Mouse (Mus musculus) cerebellum, adult 18-20 months (tissue): Measurements from ENCODE around the gene Pif1.

Source experiments
- DNase-seq, 2 experiments: peaks; one replicate each; pipeline ENCODE4 v3.0.0; 2021

The Pif1 gene

DNA sequence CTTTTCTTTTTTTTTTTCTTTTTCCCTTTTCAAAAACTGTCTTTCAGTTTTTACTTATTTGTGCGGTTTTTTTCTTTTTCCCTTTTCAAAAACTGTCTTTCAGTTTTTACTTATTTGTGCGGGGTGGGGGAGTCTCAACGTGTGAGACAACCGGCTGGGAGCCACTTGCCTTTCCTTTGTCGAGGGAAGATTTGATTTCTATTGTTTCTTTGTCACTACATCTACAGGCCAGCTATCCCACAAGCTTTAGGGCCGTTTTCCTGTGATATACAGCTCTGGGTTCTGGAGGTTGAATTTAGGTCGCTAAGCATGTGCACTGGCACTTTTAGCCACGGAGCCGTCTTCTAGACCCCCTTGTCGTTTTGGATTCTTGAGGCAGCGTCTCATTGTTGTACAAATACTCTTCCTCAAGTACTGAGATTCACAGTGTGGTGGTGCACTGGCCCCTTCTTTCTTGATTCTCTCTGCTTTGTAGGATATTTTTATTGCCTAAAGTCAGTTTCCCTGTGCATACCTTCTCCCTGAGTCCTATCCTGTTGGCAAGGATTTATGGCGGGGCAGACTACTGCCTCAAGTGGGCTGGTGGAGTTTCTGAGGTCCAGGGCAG lies 54.6 kb downstream of the Pif1 start:
- DNase-seq: no peak

DNA sequence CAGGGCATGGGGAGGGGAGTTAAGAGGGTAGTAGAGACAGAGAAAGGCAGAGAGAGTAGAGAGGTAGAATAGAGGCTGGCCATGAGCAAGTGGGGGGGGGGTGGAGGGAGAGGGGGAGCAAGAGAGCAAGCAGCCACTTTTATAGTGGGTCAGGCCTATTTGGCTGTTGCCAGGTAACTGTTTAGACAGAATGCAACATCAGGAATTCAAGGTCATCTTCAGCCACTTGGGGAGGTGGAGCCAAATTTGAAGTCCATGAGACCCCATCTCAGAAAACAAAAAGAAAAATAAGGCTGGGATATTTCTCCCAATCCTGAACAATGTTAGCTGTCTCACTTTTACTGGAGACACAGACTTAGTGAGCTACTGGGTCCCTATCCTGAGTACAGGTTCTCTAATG lies 55.6 kb downstream of the Pif1 start:
- DNase-seq: no peak

DNA sequence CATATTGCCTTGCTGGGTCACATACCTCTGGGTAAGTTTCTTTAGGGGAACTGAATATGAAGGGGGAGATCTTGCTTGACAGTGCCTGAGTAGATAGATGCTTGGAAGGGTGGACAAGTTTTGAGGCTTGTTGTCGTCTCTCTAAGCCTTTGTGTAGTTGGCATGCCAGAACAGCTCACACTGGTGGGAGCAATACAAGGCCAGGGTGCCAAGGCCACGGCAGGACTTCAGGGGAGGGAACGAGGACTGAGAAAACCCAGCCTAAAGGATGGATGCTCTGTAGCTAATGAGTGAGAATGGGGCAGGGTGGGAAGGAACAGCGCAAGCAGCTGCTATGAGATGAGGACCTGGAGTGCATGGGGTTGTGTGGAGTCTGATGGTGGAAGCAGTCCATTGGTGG lies 58.0 kb downstream of the Pif1 start:
- DNase-seq: no peak
